Mouse (Mus musculus): ENCODE data around the gene Nt5c3.

GRCm38 (mm10) chr6:56931648-56932415 lies 8.1 kb upstream of the Nt5c3 start:
- TF ChIP-seq POLR2A (IDR thresholded peaks at IDR 0.05; ENCODE audit: insufficient read length, low read depth) (no peak), MAX (IDR thresholded peaks at IDR 0.05; ENCODE audit: low read depth) (no peak), MYOG (IDR thresholded peaks at IDR 0.05; ENCODE audit: control insufficient read depth in 1 of 3, insufficient read depth in 1 of 3, insufficient read length in 2 of 3, low read depth in 2 of 3) (no peak), TCF12 (IDR thresholded peaks at IDR 0.05; ENCODE audit: insufficient read depth, poor library complexity, severe bottlenecking) (no peak), USF1 (IDR thresholded peaks at IDR 0.05; ENCODE audit: low read depth) (no peak), MYOD1 (IDR thresholded peaks at IDR 0.05; ENCODE audit: control insufficient read depth in 1 of 3, insufficient read length in 2 of 3, low read depth in 2 of 3) (no peak), E2F4 (IDR thresholded peaks at IDR 0.05; ENCODE audit: insufficient read depth) (no peak), TCF3 (IDR thresholded peaks at IDR 0.05; ENCODE audit: insufficient read length, low read depth) (no peak), POLR2AphosphoS2 (IDR thresholded peaks at IDR 0.05; ENCODE audit: insufficient read length, low read depth) (no peak), CEBPB (IDR thresholded peaks at IDR 0.05; ENCODE audit: insufficient read depth, poor library complexity, severe bottlenecking) (no peak), SRF (IDR thresholded peaks at IDR 0.05; ENCODE audit: control insufficient read depth, insufficient read length, low read depth) (no peak)
